14 mouse cellular contexts compared by ENCODE assay signal in the genomic region with DNA sequence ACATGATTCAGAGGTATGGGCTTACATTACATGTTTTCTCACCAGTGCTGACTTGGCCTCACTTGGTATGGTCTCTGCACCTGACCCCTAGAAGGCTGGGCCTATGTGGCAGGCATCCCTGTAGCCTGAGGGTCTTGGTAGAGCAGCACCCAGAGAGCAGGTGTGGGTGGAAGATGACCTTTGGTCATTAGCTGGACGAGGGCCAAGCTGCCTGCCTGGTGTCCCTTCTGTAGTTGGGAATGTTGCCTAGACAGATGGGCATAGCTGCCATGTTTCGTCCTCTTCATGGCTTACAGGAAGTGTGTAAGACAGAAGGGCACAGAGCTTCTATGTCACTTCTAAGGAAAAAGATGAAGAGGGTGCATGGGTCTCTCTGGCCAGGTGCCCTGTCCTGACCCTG. TPM values are rescaled to one million over a fixed set of nuclear protein-coding genes. Genes with fewer than 3 reads are reported as not detected.
DNase-seq lines count a peak whose midpoint lies in the region.
"Had no signal": no experiment of that assay in that cellular context is flagged by ENCODE, and none has a peak within 500 bp of the region (broad histone marks: within the 10 kb centered on the region; RNA-seq: fewer than 3 reads in every experiment).

No protein-coding gene starts in this region.

- DNase-seq in cerebellum, postnatal 14 days: peak; percentile 53 to 56
- no peak for DNase-seq in cerebellum, adult 11 months
- DNase-seq in left cerebral cortex, postnatal 4 days: peak; percentile 61
- no peak for DNase-seq in left cerebral cortex, postnatal 36 days (ENCODE audit: low spot score in 2 of 2)
- peak; percentile 38 to 57 for DNase-seq in kidney, adult 8-10 months
- DNase-seq in kidney, postnatal 14 days: peak; percentile 52
- DNase-seq in right cerebral cortex, postnatal 10 days (ENCODE audit: low spot score in 2 of 2): no peak
- DNase-seq in adrenal gland, adult (ENCODE audit: inconsistent age in 2 of 2, low spot score in 1 of 2): no peak
- DNase-seq: adrenal gland, postnatal 14 days; gastrocnemius, postnatal 36 days; heart, adult 11 months; heart, postnatal 10 days; heart, postnatal 4 days had no signal

- intact Hi-C loops in left cerebral cortex, postnatal 4 days (cut with DNase I): no loop called here
- intact Hi-C loops in left cerebral cortex, postnatal 36 days (cut with DNase I): no loop called here

RNA-seq across cellular contexts. Expression of gene Crb2, which starts 47.8 kb away (rescaled TPM):
- total RNA-seq in left cerebral cortex, postnatal 4 days (2021): 1 to 10 TPM; 3.9 to 4.6 TPM
- 1 to 10 TPM; 3.4 to 3.5 TPM for total RNA-seq in left cerebral cortex, postnatal 36 days (2021)
- total RNA-seq: MEL had no signal

Comparison
In these comparisons a context has a peak if more than half of its experiments do, and no peak if none do; other contexts are left out.
1. DNase-seq: peak in cerebellum, postnatal 14 days (2 of 2), left cerebral cortex, postnatal 4 days (single experiment), kidney, adult 8-10 months (2 of 2) and kidney, postnatal 14 days (single experiment); none in cerebellum, adult 11 months (single experiment), left cerebral cortex, postnatal 36 days (0 of 2), right cerebral cortex, postnatal 10 days (0 of 2) and adrenal gland, adult (0 of 2).